ENCODE assay signal across 8 mouse cellular contexts in the genomic region with DNA sequence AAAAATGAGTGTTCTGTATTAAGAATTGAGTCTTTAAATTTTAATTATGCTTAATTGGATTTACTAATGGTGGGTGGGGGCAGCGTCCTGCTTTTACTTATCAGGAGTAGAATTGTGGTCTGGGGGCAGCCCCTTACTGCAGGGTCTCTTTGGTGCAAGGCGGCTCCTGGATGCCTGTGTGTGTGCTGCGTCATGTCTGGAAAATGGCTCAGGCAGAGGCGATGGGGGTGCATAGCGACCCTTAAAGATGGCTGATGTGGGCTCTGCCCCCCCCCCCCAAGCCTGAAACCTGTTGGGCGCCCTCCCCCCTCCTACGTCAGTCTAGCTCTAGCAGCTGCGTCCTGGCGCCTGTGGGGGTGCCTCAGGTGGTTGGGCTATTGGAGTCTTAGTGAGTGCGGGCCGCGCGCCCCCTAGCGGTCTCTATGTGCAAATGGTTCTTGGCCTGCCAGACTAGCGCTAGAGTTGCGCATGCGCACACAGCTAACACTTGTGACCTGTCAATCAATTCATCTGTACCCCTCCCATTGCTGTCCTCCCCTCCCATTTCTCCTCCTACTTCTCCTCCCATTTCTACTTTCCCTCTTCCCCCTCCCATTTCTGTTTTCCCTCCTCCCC. TPM values are rescaled to one million over a fixed set of nuclear protein-coding genes. Genes with fewer than 3 reads are reported as not detected.
DNase-seq lines count a peak whose midpoint lies in the region; ATAC-seq and TF ChIP-seq lines count a peak whose summit lies in the region.
"Had no signal": no experiment of that assay in that cellular context is flagged by ENCODE, and none has a peak within 500 bp of the region (broad histone marks: within the 10 kb centered on the region; RNA-seq: fewer than 3 reads in every experiment).

No protein-coding gene starts in this region.

- peak overlapping the region; percentile 78 for H3K4me3 ChIP-seq in embryonic fibroblast, embryonic 13.5 days (ENCODE audit: insufficient read depth, low read length)
- H3K4me3 ChIP-seq in hindbrain, embryonic 12.5 days = peak overlapping the region; percentile 49
- H3K4me3 ChIP-seq in limb, embryonic 12.5 days (replicated peaks) = peak overlapping the region; percentile 53
- H3K4me3 ChIP-seq in midbrain, embryonic 13.5 days (replicated peaks) = peak overlapping the region; percentile 58
- H3K4me3 ChIP-seq: megakaryocyte, embryonic 14.5 days had no signal

- TF ChIP-seq POLR2A in embryonic fibroblast, embryonic 13.5 days (IDR thresholded peaks at IDR 0.05; ENCODE audit: low read depth, low read length) = no peak; the same call in 1 of the 2 replicates

- no peaks in the 10 kb centered on the region for H3K4me1 ChIP-seq in embryonic fibroblast, embryonic 13.5 days (ENCODE audit: control insufficient read depth, insufficient read depth, low read length)
- H3K4me1 ChIP-seq in hindbrain, embryonic 12.5 days = peaks cover 18% of the 10 kb centered on the region
- H3K4me1 ChIP-seq in limb, embryonic 12.5 days (replicated peaks) = peaks cover 3% of the 10 kb centered on the region; the same call in 1 of the 2 replicates
- peaks cover 24% of the 10 kb centered on the region for H3K4me1 ChIP-seq in midbrain, embryonic 13.5 days (replicated peaks)
- H3K4me1 ChIP-seq: megakaryocyte, embryonic 14.5 days had no signal

- H3K27me3 ChIP-seq in hindbrain, embryonic 12.5 days = peaks cover 3% of the 10 kb centered on the region; the same call in 1 of the 2 replicates
- H3K27me3 ChIP-seq in limb, embryonic 12.5 days = no peaks in the 10 kb centered on the region
- 0 out of 2 replicates have a peak, but pooled peaks cover 7% of the 10 kb centered on the region for H3K27me3 ChIP-seq in midbrain, embryonic 13.5 days
- H3K27me3 ChIP-seq in splenic B cell, adult 2 months (ENCODE audit: control insufficient read depth, insufficient read depth, low read length, poor library complexity, severe bottlenecking) = no peaks in the 10 kb centered on the region

- H3K36me3 ChIP-seq in hindbrain, embryonic 12.5 days = peaks cover 9% of the 10 kb centered on the region; the same call in 1 of the 2 replicates
- H3K36me3 ChIP-seq in limb, embryonic 12.5 days = peaks cover 30% of the 10 kb centered on the region
- H3K36me3 ChIP-seq in midbrain, embryonic 13.5 days = peaks cover 30% of the 10 kb centered on the region
- no peaks in the 10 kb centered on the region for H3K36me3 ChIP-seq in splenic B cell, adult 2 months (ENCODE audit: control insufficient read depth, insufficient read depth, low read length, poor library complexity, severe bottlenecking)

- TF ChIP-seq CTCF in embryonic fibroblast, embryonic 13.5 days (IDR thresholded peaks at IDR 0.05; ENCODE audit: borderline replicate concordance, insufficient read depth, low read length) = peak; percentile 65; the same call in 1 of the 2 replicates

- ATAC-seq in hindbrain, embryonic 12.5 days (ENCODE audit: low FRiP score) = peak; percentile 43
- no peak for ATAC-seq in limb, embryonic 12.5 days (ENCODE audit: insufficient number of reproducible peaks, insufficient read depth, low FRiP score, low TSS enrichment, low read depth)
- peak; percentile 49; the same call in 1 of the 2 replicates for ATAC-seq in midbrain, embryonic 13.5 days

- no peak overlapping the region for H3K9ac ChIP-seq in hindbrain, embryonic 12.5 days
- H3K9ac ChIP-seq in limb, embryonic 12.5 days (replicated peaks) = no peak overlapping the region
- H3K9ac ChIP-seq in midbrain, embryonic 13.5 days (replicated peaks) = peak overlapping the region; percentile 84; the same call in 1 of the 2 replicates

- H3K9me3 ChIP-seq in hindbrain, embryonic 12.5 days (replicated peaks) = peaks cover 57% of the 10 kb centered on the region
- peaks cover 58% of the 10 kb centered on the region for H3K9me3 ChIP-seq in limb, embryonic 12.5 days
- H3K9me3 ChIP-seq in midbrain, embryonic 13.5 days = peaks cover 33% of the 10 kb centered on the region

- peak; percentile 16 for DNase-seq in WW6 (ENCODE audit: low read depth, low spot score)
- peak; percentile 83 for DNase-seq in brain, embryonic 18.5 days (ENCODE audit: low read depth, low spot score)
- DNase-seq in splenic B cell, adult 2 months (ENCODE audit: low read depth, low spot score) = peak; percentile 69

- H3K4me2 ChIP-seq in hindbrain, embryonic 12.5 days (replicated peaks) = peak overlapping the region; percentile 41; the same call in 1 of the 2 replicates
- peak overlapping the region; percentile 54 for H3K4me2 ChIP-seq in limb, embryonic 12.5 days
- peak overlapping the region; percentile 54 for H3K4me2 ChIP-seq in midbrain, embryonic 13.5 days (replicated peaks)

- WGBS in hindbrain, embryonic 12.5 days = 32% methylated on average over 17 of the region's 17 CpGs
- 53% methylated on average over 17 of the region's 17 CpGs for WGBS in limb, embryonic 12.5 days
- WGBS in midbrain, embryonic 13.5 days = 45% methylated on average over 13 of the region's 17 CpGs

- peak overlapping the region; percentile 56; the same call in 1 of the 2 replicates for H3K27ac ChIP-seq in embryonic fibroblast, embryonic 13.5 days (ENCODE audit: insufficient read depth, low read length)
- H3K27ac ChIP-seq in hindbrain, embryonic 12.5 days = no peak overlapping the region
- H3K27ac ChIP-seq in limb, embryonic 12.5 days = no peak overlapping the region
- H3K27ac ChIP-seq in midbrain, embryonic 13.5 days = 0 out of 2 replicates have a peak overlapping the region, but pooled peaks have one; percentile 47

RNA-seq across cellular contexts. Expression of gene Rtl1, which starts 57.4 kb away (rescaled TPM):
- 0.53 TPM in 1 of 2 replicates, not detected in the other for polyA plus RNA-seq in embryonic fibroblast, embryonic 13.5 days (2011; ENCODE audit: insufficient read length, low read depth, missing spikeins)
- 1.5 and 1.6 TPM in 2 replicates for polyA plus RNA-seq in hindbrain, embryonic 12.5 days (2016; fragmentation: Nextera tagmentation; extraction: Ambion mirVana)
- 1.5 and 1.7 TPM in 2 replicates for polyA plus RNA-seq in limb, embryonic 12.5 days (2016; fragmentation: Nextera tagmentation; extraction: Ambion mirVana)
- polyA plus RNA-seq in midbrain, embryonic 13.5 days (2015; fragmentation: Nextera tagmentation; extraction: Ambion mirVana) = 1.5 and 1.6 TPM in 2 replicates

Comparison
In these comparisons a context has a peak if more than half of its experiments do, and no peak if none do; other contexts are left out.
1. DNase-seq: peak in every context shown above with its lines; median percentile 83 in brain, embryonic 18.5 days; 69 in splenic B cell, adult 2 months; 16 in WW6.
2. H3K27ac ChIP-seq: peak in embryonic fibroblast, embryonic 13.5 days (single experiment) and midbrain, embryonic 13.5 days (single experiment); none in hindbrain, embryonic 12.5 days (single experiment) and limb, embryonic 12.5 days (single experiment).
3. Peak in every context shown above with its lines, with median percentiles within 50 percentile points of each other: H3K4me3 ChIP-seq and H3K4me2 ChIP-seq.